Mouse (Mus musculus): Measurements from ENCODE around the gene Ppp1r9a.

DNA sequence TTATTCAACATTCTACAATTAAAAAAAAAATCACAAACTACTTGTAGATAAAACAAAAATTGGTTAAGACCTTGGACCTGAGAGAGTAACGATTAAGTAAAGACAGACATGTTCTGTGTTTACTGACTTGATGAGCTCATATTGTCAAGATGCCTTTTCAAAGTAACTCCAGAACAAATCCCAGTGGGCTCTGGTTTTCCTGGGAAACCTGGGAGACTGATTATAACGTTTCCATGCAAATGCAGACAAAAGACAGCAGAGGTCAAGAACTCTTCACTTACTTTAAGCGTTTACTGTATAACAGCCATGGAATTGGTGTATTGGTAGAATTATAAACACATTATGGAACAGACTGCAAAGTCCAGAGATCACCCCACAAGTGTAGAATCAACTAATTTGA, 172.0 kb downstream of the Ppp1r9a start:
- no peak for TF ChIP-seq CTCF (IDR thresholded peaks at IDR 0.05; ENCODE audit: control insufficient read depth, insufficient read depth, insufficient read length)
- TF ChIP-seq MYOG (IDR thresholded peaks at IDR 0.05; ENCODE audit: control insufficient read depth, extremely low read depth, insufficient read length) = no peak
- TF ChIP-seq CEBPB (IDR thresholded peaks at IDR 0.05; ENCODE audit: low read depth) = no peak
- TF ChIP-seq USF1 (IDR thresholded peaks at IDR 0.05; ENCODE audit: low read depth) = no peak
- TF ChIP-seq MAX (IDR thresholded peaks at IDR 0.05) = no peak
- TF ChIP-seq MYOD1 (IDR thresholded peaks at IDR 0.05; ENCODE audit: control insufficient read depth, insufficient read length, low read depth) = no peak
- TF ChIP-seq FOSL1 (IDR thresholded peaks at IDR 0.05; ENCODE audit: insufficient read depth, low read length, poor library complexity, severe bottlenecking) = no peak
